Mouse (Mus musculus) neural tube, embryonic 10.5 days (tissue): ENCODE data around the gene Gm6509.
"Not testable (repeated sequence)": the region's sequence is repeated elsewhere in the genome, so short reads cannot be mapped to it uniquely, and the experiment has no call there.

Experiments used
- DNase-seq: peaks from one replicate; pipeline ENCODE4 v3.0.0-alpha.2; 2017; ENCODE audit warnings: low spot score; ENCODE audit errors: extremely low spot score

The Gm6509 gene

GRCm38 (mm10) chr5:94623679-94624078, at the start of gene Gm6509:
Gene Gm6509 (plus strand): TSS chr5:94623979.
- DNase-seq = not testable (repeated sequence)

- not testable (repeated sequence) for DNase-seq
Measured at GRCm38 (mm10) chr5:94616242-94616641, 7.5 kb upstream of the Gm6509 start, which contains the start of gene Gm3147. Gene Gm3147 (minus strand): TSS chr5:94616342.

GRCm38 (mm10) chr5:94648082-94648481, 24.3 kb downstream of the Gm6509 start, which contains the start of gene Gm6205:
Gene Gm6205 (plus strand): TSS chr5:94648382.
- not testable (repeated sequence) for DNase-seq
